Mouse (Mus musculus) embryonic facial prominence, embryonic 11.5 days (tissue): ENCODE data around the gene Gm12888. TPM values are rescaled to one million over a fixed set of nuclear protein-coding genes. Genes with fewer than 3 reads are reported as not detected.
"Not testable (repeated sequence)": the region's sequence is repeated elsewhere in the genome, so short reads cannot be mapped to it uniquely, and the experiment has no call there.

Experiments
- ATAC-seq: fragments of 200-750 bp; cut with Nextera tagmentation; replicated peaks from 2 replicates; pipeline ENCODE4 v1.8.0; 2017; ENCODE audit warnings: low read depth; ENCODE audit not compliant: insufficient number of reproducible peaks, low FRiP score, low TSS enrichment
- DNase-seq: peaks from one replicate; pipeline ENCODE4 v3.0.0-alpha.2; 2015; ENCODE audit warnings: low spot score
- H3K27ac ChIP-seq: fragments of 300-500 bp; sonication (generic); replicated peaks from 2 replicates; pipeline ENCODE4 v1.5.1; 2014; ENCODE audit warnings: mild to moderate bottlenecking, low read depth, low read length, control low read depth
- H3K27me3 ChIP-seq: fragments of 300-500 bp; sonication (generic); 2 replicates; pipeline ENCODE4 v1.6.1; 2014; ENCODE audit warnings: mild to moderate bottlenecking, low read length, moderate library complexity, mixed read lengths; ENCODE audit not compliant: control insufficient read depth, insufficient read depth
- H3K36me3 ChIP-seq: fragments of 300-500 bp; sonication (generic); replicated peaks from 2 replicates; pipeline ENCODE4 v1.6.1; 2014; ENCODE audit warnings: low read depth, mild to moderate bottlenecking, low read length, moderate library complexity, mixed read lengths; ENCODE audit not compliant: control insufficient read depth, insufficient read depth
- H3K4me1 ChIP-seq: fragments of 300-500 bp; sonication (generic); 2 replicates; pipeline ENCODE4 v1.6.1; 2014; ENCODE audit warnings: low read length, mixed read lengths; ENCODE audit not compliant: control insufficient read depth, insufficient read depth
- H3K4me2 ChIP-seq: fragments of 300-500 bp; sonication (generic); 2 replicates; pipeline ENCODE4 v1.6.1; 2014; ENCODE audit warnings: low read depth, mild to moderate bottlenecking, control low read depth, low read length, moderate library complexity
- H3K4me3 ChIP-seq: fragments of 300-500 bp; sonication (generic); 2 replicates; pipeline ENCODE4 v1.5.1; 2014; ENCODE audit warnings: low read depth, low read length, control low read depth
- H3K9ac ChIP-seq: fragments of 300-500 bp; sonication (generic); replicated peaks from 2 replicates; pipeline ENCODE4 v1.6.1; 2014; ENCODE audit warnings: mild to moderate bottlenecking, control low read depth, low read length
- H3K9me3 ChIP-seq: fragments of 300-500 bp; sonication (generic); replicated peaks from 2 replicates; pipeline ENCODE4 v1.6.1; 2016; ENCODE audit warnings: mild to moderate bottlenecking, low read length, inconsistent platforms, mixed read lengths; ENCODE audit not compliant: control insufficient read depth
- WGBS: fragments of 180-500 bp; shearing (Covaris S2); extraction: QIAGEN DNeasy Blood & Tissue Kit; methylation state at CpG from one replicate; pipeline ENCODE4 v1.1.7; 2014; 5-methylcytosine and 5-hydroxymethylcytosine counted together
- polyA plus RNA-seq: library from polyadenylated mRNA; unstranded; fragments of >200 nt; fragmentation: Nextera tagmentation; extraction: Ambion mirVana; gene quantifications from 2 replicates; pipeline ENCODE4 v1.2.1, GENCODE M21; 2014

Gene Gm12888
- polyA plus RNA-seq = not detected in 2 replicates

DNA sequence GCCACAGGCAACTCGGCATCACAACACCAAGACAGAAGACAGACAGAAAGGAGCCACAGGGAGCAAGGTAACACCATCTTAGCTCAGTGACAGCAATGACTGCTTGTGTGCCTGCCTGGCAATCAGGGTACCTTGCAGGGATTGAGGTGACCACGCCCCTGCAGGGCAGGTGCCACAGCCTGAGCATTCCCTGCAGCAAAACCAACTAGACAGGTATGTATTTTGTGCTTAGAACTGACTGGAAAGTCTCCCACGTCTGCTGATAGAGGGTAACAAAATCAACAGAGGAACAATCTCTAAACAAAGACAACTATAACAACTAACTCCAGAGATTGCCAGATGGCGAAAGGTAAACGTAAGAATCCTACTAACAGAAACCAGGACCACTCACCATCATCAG lies at the start of gene Gm12888:
Gm12888 (minus strand) TSS at position 101 of the 400 bp plus-strand sequence.
- H3K4me3 ChIP-seq, ATAC-seq, H3K9me3 ChIP-seq, H3K36me3 ChIP-seq, DNase-seq, H3K9ac ChIP-seq, H3K27ac ChIP-seq, H3K27me3 ChIP-seq, H3K4me2 ChIP-seq, H3K4me1 ChIP-seq: not testable (repeated sequence)
- 63% methylated on average over 3 of the region's 5 CpGs for WGBS

Other genes with a start within 250 kb of the Gm12888 start
- gene Zmpste24, start 226.7 kb downstream of the Gm12888 start, polyA plus RNA-seq = 25.8 and 26.0 TPM in 2 replicates
- gene Tmco2, start 215.7 kb downstream of the Gm12888 start, polyA plus RNA-seq = not detected in 2 replicates
- gene Rlf, start 109.8 kb downstream of the Gm12888 start, polyA plus RNA-seq = 22.9 and 24.8 TPM in 2 replicates
- not detected in 2 replicates for gene Gm12886, start 98.2 kb upstream of the Gm12888 start, polyA plus RNA-seq